Mouse (Mus musculus): ENCODE measurements at regions not wholly inside any gene's neighbourhood (a gene's known extent, or its start where the extent isn't known, plus 50 kb on each side); places are given as distances from the start of the nearest gene placed in this dataset.

GRCm38 (mm10) chr3:29834884-29835283 lies 712.9 kb downstream of the Mecom start:
- TF ChIP-seq CTCF (IDR thresholded peaks at IDR 0.05) (no peak), POLR2A (IDR thresholded peaks at IDR 0.05; ENCODE audit: insufficient read depth, low read depth, low read length) (no peak)
